Mouse (Mus musculus): ENCODE data around the gene Fam181a.

Gene Fam181a

DNA sequence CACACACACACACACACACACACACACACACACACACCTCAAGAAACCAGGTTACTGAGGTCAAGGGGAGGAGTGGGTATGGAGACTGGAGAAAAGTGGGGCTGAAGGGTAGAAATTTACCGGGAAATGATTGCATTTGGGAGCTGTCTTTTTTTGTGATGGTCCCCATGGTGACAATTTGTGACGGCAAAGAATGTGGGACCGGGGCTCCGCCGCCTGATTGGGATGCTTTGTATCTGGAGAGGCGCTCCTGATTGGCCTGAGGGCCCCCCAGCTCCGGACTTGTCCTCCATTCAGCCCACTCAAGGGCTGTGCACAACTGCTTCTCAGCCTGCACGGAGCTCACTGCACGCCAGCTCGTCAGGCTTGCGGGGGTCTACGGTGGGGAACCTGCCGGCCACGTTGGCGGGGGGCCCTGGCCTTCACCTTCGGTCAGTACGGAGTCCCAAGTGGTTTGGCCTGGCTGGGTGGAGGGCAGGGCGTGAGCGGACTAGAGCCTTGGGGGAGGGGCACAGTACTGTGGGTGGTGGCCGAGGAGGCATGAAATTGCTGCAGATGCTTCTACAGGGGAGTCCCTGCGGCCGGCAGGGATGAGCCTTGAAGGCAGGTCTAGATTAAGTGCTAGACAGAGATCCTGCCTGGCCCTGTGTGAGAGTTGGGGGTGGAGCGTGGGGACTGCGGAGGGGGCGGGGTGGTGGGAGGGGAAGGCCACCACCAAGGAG is 4.0 kb downstream of the Fam181a start:
- no peak for DNase-seq (ENCODE audit: low read depth, low spot score)

DNA sequence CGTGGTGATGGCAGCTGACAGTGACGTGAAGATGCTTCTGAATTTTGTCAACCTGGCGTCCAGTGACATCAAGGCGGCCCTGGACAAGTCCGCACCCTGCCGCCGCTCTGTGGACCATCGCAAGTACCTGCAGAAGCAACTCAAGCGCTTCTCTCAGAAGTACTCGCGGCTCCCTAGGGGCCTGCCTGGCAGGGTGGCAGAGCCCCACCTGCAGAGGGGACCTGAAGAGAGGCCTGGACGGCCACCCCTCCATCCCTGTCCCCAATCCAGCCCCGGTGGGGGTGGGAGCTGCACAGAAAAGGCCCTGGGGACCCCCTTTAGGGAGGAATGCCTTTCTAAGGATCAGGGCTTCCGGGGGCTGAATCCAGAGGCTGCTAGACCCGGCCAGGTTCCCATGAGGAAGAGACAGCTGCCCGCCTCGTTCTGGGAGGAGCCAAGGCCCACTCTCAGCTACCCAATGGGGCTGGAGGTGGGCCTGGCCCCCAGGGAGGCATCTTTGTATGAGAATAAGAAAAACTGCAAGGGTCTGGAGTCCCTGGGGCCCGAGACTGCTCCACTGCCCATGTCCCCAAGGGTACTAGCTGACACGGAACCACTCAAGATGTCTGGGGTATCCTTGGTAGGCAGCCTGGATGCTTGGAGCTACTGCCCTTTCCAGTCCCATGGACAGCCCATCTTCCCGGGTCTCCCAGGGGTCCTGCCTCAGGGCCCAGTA is 5.2 kb downstream of the Fam181a start:
- no peak for DNase-seq (ENCODE audit: low read depth, low spot score)

DNA sequence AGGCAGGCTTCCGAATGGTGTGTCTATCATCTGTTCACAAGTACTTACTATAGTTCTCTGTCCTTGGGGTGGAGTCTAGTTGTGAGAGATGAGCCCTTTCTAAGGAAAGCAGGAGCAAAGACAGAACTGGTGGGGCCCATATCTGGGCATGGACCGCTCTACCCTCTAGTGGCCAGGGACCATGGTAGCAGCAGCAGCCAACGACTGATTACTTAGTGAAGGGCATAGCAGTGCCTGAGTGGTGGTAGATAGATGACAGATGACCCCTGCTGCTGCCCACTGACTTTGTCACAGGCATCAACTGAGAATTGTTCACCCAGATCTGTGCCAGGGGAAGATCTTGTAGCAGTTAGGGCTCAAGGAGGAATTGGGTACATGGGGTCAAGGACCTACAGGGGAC is 12.0 kb downstream of the Fam181a start:
- no peak for DNase-seq (ENCODE audit: low read depth, low spot score)

DNA sequence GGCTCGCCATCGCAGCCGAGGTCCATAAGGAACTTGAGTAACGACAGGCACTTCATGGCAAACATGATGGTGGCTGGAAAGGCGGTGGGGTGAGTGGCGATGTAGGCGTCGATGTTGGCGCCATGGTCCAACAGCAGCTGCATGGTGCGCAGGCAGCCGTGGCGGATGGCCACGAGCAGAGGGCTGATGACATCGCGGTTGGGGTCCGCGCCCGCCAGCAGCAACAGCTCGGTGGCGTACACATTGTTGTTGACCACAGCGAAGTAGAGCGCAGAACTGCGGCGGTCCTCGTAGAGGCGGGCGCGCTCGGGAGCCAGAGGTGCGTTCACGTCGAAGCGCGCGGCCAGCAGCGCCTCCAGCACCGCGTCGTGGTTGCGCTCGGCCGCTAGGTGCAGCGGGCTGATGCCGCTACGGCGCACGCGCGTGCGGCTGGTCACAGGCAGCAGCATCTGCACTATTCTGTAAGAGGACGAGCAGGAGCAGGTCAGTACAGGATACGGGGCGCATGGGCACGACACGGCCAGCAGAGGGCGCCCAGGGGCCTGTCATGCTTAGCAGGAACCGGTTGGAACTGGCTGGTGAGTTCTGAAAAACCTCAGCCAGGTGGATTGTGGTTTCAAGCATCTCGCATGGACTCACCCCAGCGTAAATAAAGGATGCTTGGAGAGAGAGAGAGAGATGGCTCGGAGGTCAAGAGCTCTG is 14.5 kb downstream of the Fam181a start:
- peak; percentile 75 for DNase-seq (ENCODE audit: low read depth, low spot score)

DNA sequence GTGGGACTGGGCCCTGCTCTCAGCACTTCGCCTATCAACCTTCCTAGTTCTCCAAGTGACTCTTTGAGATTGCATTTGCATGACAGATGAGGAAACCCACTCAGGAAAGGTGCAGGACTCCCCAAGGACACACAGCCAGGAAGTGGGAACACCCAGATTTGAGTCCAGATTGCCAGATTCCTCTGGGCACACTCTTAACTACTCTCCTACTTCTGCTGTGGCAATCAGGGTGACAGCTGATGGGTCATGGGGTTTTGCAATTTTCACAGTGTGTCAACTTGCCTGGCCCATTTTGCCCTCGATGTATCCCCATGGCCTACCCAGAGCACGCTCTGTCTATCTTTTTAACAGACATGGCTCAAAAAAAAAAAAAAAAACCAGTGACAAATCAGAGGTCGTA is 15.8 kb downstream of the Fam181a start:
- no peak for DNase-seq (ENCODE audit: low read depth, low spot score)

DNA sequence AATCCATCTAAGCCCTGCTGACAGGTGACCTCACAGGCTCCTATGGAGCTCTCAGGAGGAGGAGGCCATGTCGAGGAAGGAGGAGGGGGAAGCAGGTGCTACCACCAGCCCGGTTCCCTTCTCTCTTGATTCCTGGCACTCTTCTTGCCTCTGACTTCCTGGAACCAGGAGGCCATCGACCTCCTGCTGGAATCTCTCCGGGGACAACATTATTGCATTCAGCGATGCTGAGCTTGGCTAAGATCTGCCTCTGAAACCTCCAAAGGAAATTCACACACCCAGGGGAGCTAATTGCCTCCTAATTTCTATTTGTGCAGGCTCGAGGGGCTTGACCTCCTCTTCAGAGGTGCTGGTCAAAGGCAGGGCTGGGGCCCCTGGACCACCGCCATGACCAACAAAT is 16.3 kb downstream of the Fam181a start:
- DNase-seq (ENCODE audit: low read depth, low spot score) = no peak

DNA sequence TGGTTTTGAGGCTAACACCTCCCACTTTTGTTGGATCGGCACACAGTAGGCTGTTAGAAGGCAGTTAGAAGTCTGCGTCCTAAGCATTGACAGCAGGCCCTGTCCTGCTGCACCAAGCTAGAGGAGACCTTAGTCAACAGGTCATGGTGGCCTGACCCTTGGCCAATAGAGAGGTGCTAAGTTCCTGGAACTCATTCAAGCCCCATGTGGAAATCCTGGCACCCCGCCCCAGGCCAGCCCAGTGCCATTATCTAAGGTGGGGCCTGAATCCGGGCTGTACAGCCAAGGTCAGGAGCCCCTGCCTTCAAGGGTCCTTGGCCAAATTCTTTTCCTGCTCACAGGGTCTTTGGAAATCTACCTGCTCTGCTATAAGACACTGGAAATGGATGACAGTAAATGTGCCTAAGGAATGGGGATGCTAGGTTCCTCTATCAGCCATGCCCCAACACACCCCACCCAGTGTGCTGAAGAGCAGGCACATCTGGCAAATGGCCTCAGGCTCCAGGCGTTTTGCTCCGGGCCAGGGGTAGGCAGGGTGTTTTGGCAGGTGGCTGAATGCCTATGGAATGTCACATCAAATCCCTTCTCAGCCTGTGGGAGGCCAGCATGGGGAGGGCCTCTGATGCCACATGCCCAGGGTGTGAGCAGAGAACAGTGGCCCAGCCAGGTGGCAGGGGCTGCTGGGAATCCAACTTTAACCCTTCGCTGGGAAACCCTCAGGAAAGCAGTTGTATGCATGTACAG is 17.8 kb downstream of the Fam181a start:
- DNase-seq (ENCODE audit: low read depth, low spot score) = no peak

DNA sequence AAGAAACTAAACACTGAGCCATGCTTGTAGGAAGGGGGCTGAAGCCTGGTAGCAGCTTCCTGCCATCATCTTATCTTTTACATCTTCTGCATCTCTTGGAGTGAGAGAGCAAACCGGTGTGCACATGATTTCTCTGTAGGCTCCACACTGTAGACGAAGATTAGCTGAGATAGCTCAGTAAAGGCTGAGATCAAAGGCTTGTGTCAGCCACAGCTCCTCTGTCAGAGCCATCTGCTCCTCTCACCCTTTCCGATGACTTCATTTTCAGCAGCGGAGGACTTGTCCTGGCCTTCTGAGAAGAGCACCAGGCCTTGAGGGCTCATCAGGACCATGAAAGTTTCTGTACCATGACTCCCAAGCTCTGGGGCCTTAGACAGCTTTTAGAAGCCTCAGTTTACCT is 20.7 kb downstream of the Fam181a start:
- no peak for DNase-seq (ENCODE audit: low read depth, low spot score)

DNA sequence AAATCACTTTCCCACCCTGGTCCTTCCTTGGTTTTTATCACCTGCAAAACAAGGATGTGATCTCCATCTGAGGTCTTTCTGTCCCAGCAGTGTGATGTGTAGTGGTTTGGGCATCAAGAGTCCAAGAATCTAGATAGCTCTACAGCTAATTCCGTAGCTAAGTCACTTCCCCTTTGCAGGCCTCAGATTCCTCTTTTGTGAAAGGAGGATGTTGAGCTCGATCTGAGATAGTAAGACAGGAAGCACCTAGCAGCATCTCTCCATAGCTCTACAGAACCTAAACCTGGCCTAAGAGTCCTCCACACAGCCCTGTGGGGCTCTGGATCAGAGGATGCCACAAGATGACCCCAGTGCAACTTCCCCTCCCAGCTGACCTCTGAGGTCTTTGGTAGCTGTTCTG is 22.1 kb downstream of the Fam181a start:
- DNase-seq (ENCODE audit: low read depth, low spot score) = no peak

DNA sequence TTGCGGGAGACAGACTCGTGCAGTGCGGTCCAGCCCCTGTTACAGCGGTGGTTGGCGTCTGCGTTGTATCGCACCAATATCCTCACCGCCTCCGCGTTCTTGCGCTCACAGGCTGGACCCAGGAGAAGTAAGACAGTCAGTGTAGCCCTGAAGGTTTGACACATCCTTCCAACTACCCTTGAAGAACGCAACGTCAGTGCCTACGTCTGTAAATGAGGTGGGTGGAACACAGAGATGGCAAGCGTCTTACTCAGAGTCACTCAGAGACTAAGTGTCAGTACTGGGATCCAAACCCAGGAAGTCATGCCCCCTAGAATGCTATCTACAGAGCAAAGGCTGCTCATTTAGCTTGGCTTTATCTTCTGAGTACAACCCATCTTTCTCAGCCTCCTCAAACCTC is 22.7 kb downstream of the Fam181a start:
- DNase-seq (ENCODE audit: low read depth, low spot score) = no peak

DNA sequence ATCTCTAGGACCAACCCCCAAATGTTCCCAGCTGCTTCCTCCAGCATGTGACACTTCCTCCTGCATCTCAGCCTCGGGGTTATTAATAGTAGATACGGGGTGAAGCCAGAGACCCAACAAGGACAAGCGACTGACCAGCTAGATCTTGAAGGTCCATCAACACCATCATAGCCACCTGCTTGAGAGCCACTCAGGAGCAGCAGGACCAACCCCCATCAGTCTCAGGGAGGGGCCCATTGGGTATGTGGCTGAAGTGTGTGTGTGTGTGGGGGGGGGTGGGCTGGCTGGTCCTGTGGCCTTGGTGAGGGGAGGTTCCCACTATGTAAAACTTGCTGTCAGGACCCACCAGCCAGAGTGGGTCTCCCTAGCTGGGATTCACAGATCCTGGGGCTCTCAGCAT is 26.0 kb downstream of the Fam181a start:
- no peak for DNase-seq (ENCODE audit: low read depth, low spot score)

DNA sequence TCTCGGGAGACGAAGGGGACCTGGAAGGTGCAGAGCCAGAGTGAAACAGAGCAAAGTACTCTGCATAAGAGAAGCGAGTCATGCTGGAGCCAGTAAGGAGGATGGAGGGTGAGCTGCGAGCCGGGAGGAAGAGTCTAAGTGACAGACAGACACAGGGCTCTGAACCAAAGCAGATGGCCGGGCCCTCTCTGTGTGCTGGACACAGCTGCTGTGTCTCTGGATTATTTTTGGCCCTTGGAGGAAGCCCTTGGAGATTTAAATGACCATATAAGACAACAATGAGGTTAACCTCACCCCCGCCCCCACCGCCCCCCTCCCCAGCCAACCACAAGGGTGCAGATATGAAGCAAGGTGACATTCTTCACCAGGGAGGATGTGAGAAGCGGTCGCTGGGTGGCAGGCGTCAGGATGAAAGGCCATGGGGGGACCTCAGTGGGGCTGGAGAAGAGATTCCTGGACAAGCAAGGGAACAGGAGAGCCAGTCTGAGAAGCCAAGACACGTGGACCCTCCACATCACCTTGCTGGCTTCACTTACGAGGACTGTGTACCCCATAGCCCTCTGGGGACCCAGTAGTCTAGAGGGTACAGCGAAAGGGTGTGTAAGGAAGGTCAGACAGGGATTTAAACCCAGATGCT is 27.5 kb downstream of the Fam181a start:
- DNase-seq (ENCODE audit: low read depth, low spot score) = no peak

DNA sequence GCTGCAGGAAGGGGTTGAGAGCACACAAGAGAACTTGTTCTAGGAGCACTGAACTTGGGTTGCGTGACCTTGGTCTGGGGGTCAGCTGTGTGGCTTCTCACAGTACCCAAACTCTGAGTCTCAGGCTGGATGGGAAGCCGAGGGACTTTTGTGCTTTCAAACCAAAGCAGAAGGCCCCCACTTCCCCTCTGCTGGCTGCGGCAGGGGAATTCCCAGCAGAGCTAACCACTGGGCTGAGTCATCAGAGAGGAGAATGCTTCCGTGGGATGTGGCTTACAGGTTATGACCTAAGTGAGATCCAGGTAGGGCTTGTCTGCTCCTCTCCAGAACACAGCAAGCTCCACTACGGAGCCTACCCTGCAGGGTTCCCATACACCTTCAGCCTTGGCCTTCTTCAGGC is 30.4 kb downstream of the Fam181a start:
- no peak for DNase-seq (ENCODE audit: low read depth, low spot score)

DNA sequence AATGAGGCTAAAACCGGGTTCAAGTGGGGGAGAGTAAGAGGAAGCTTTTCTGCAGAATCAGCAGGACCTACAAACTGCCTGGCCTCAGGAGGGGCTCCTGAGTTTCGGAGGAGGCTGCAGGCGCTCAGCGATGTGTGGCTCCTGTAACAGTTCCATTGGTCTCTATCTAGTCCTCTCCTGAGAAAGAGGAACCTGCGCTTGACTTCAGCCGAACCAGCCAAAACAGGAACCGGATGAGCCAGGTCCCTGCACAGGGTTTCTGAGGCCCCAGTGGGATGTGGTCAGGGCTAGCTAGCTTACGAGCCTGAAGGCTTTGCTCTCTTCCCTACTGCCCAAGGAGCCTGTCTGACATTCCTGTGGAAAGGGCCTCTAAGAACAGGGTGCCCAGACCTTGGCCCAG is 32.7 kb downstream of the Fam181a start:
- DNase-seq (ENCODE audit: low read depth, low spot score) = no peak

DNA sequence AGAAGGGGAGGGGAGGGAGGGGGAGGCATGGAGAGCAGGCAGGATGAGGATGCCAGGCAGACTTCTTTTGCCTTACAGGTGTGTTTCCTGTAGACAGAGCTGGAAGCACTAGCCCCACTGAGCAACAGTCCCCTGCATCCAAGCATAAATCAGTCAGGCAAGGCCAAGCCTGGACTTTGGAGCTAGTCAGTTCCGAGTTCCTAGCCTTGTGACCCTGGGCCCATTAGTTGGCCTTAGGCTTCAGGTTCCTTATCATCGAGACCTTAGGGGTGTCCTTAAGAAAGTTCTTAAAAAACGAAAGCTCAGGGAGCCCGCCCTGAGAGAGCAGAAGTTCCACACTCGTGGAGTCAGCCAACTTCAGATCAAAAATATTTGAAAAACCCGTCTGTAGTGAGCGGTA is 34.2 kb downstream of the Fam181a start:
- no peak for DNase-seq (ENCODE audit: low read depth, low spot score)

DNA sequence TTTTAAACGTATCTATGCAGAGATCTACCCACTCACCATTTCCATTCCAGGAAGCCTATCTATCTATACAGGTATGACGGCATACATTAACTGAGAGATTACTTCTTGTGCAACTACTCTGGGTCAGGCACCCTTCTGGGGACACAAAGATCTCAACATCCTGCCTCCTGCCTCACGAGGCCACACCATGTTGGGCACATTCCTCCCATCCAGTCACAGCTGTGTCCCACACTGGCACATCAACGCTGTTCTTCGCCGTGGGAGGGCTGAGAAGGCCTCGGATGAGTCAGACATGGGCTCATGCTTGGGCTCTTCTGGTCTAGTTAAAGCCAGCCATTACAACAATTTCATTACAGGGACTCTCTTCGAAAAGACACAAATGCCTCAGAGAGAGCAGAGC is 36.2 kb downstream of the Fam181a start:
- no peak for DNase-seq (ENCODE audit: low read depth, low spot score)

DNA sequence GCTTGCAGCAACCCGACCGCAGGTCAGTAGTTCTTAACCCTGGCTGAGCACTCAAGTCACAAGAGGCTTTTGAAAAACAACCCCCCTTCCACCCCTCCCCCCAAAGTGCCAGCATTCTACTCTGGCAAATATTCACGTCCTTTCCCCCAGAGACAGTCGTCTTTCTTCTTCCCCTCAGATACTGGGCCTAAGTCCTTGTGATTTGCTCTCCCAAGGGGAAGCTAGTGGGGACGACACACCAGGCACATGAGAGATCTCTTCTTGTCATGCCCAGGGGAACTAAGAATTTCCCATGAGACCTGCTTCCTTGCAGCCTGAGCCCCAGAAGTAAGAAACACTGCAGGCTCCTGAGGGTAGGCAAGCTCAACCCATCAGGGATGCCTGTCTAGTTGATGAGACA is 36.6 kb downstream of the Fam181a start:
- no peak for DNase-seq (ENCODE audit: low read depth, low spot score)

DNA sequence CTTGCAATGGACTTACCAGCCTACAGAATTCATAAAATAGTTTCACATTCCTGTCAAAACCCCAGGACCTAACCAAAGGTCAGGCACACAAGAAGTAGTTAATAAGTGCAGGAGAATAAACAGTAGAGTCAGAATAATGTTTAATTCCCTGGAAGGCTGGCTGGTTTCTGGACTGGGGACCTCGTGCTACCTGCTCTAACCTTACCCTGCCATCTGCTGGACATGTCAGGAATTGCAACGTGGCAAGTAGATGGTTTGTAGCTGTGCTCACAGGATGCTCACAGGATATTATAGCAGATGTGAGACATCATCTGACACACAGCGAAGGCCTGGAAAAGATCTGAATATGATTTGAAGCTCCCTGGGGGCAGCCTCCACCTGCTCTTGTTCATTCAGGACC is 37.7 kb downstream of the Fam181a start:
- peak; percentile 65 for DNase-seq (ENCODE audit: low read depth, low spot score)

DNA sequence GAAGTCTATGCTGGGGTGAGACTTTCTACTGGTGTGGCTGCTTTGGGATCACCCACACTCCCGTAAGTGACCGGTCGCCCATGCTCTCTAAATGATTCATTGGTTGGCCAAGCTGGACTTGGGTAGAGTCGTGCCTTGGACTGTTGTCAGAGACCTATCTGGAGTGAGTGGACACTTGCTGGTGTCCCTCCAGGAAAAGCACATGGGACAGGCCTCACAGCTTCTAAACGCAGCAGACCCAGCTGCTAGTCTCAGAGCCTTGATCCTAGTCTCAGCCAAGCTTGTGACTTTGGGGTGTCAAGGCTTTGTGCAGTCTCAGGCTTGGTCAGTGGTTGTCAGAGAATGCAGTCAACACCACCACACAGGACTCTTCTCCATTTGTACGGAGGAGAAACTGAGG is 42.0 kb downstream of the Fam181a start:
- DNase-seq (ENCODE audit: low read depth, low spot score) = no peak

DNA sequence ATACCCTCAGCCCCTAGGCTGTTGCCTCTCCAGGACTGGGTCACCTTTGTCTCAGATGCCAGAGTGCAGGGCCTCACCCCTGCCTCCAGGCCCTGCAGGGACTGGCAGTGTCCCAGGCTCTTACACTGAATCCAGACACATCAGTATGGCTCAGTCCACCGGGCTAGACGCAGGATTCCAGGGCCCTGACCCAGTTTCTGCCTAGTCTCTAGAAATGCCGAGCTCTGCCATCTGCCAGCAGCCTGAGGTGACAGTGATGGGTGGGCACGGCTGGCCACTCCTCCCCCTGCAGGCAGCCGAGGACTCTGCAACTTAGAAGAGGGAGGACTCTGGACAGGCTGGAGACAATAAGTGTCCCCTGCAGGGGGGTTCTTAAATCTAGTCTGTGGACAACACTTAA is 42.8 kb downstream of the Fam181a start:
- DNase-seq (ENCODE audit: low read depth, low spot score) = no peak

DNA sequence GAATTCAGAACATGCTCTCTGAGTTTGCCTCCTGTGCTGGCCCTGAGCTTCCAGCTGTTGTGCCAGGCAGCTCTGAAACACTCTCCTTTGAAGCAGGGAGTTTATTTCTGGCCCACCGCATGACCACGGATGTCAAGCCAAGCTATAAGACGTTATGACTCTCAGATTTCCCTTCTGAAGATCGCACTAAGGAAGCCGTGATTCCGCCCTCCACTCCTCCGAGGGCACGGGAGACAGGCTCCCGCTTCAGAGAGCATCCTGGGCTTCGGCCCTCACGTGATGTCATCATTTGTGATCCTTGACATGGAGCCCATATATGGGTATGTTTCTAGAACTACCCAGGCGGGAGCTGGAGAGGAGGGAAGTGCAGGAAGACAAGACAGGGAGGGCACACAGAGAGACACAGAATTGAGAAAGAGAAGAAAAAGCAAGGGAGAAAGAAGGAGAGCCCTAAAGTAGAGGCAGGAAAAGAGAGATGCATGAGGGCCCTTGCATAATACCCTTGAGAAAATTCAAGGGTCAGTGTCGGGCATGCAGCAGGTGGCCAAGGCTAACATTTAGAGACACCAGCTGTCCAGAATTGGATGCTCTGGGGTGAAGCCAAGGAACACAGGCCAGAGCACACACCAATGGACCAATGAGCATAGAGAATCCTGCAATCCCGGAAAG is 45.1 kb downstream of the Fam181a start, which contains the start of gene Asb2:
Asb2 (minus strand) TSS at position 256 of the 669 bp plus-strand sequence.
- DNase-seq (ENCODE audit: low read depth, low spot score) = no peak

Measured in telencephalon, adult 2 months (tissue).